21 mouse cellular contexts compared by ENCODE assay signal in genomic region chr1:133080717-133081116, GRCm38 (mm10). TPM values are rescaled to one million over a fixed set of nuclear protein-coding genes. Genes with fewer than 3 reads are reported as not detected.
DNase-seq lines count a peak whose midpoint lies in the region; ATAC-seq and TF ChIP-seq lines count a peak whose summit lies in the region.
"Had no signal": no experiment of that assay in that cellular context is flagged by ENCODE, and none has a peak within 500 bp of the region (broad histone marks: within the 10 kb centered on the region; RNA-seq: fewer than 3 reads in every experiment).

No protein-coding gene starts in this region.

- H3K36me3 ChIP-seq in midbrain, embryonic 11.5 days (ENCODE audit: control insufficient read depth, insufficient read depth, low read length), result peaks cover 31% of the 10 kb centered on the region
- H3K36me3 ChIP-seq in midbrain, postnatal 0 days (ENCODE audit: insufficient read depth, low read length), result peaks cover 38% of the 10 kb centered on the region
- peaks cover 21% of the 10 kb centered on the region for H3K36me3 ChIP-seq in E14TG2a.4 (ENCODE audit: insufficient read depth, low read length)
- peaks cover 86% of the 10 kb centered on the region for H3K36me3 ChIP-seq in forebrain, embryonic 13.5 days (ENCODE audit: poor library complexity, severe bottlenecking)
- H3K36me3 ChIP-seq in hindbrain, embryonic 14.5 days (replicated peaks; ENCODE audit: control insufficient read depth, insufficient read depth), result peaks cover 54% of the 10 kb centered on the region
- H3K36me3 ChIP-seq: liver, embryonic 13.5 days; lung, embryonic 15.5 days had no signal

- no peaks in the 10 kb centered on the region for H3K9me3 ChIP-seq in midbrain, embryonic 11.5 days (ENCODE audit: control insufficient read depth, low read length)
- H3K9me3 ChIP-seq in midbrain, postnatal 0 days (ENCODE audit: low read length), result no peaks in the 10 kb centered on the region
- no peaks in the 10 kb centered on the region for H3K9me3 ChIP-seq in E14TG2a.4 (ENCODE audit: low read length)
- no peaks in the 10 kb centered on the region for H3K9me3 ChIP-seq in forebrain, embryonic 13.5 days (replicated peaks)
- no peaks in the 10 kb centered on the region for H3K9me3 ChIP-seq in hindbrain, embryonic 14.5 days (ENCODE audit: control insufficient read depth, low read length)
- H3K9me3 ChIP-seq: embryonic facial prominence, embryonic 15.5 days; limb, embryonic 13.5 days; liver, embryonic 13.5 days; lung, embryonic 15.5 days had no signal

- ATAC-seq in midbrain, embryonic 11.5 days (ENCODE audit: low FRiP score), result no peak
- no peak for ATAC-seq in midbrain, postnatal 0 days (ENCODE audit: low FRiP score)
- no peak for ATAC-seq in forebrain, embryonic 13.5 days
- no peak for ATAC-seq in hindbrain, embryonic 14.5 days (ENCODE audit: low FRiP score)
- ATAC-seq: intestine, embryonic 16.5 days; Patski had no signal

- 35% methylated on average over 6 of the region's 6 CpGs for WGBS in midbrain, embryonic 11.5 days
- WGBS in midbrain, postnatal 0 days, result 37% methylated on average over 6 of the region's 6 CpGs
- WGBS in forebrain, embryonic 13.5 days, result 20% methylated on average over 6 of the region's 6 CpGs
- 34% methylated on average over 6 of the region's 6 CpGs for WGBS in hindbrain, embryonic 14.5 days

- H3K4me3 ChIP-seq in midbrain, embryonic 11.5 days (ENCODE audit: low read depth, low read length), result no peak overlapping the region
- no peak overlapping the region for H3K4me3 ChIP-seq in midbrain, postnatal 0 days (ENCODE audit: low read depth, low read length)
- peak overlapping the region; percentile 46; the same call in 1 of the 2 replicates for H3K4me3 ChIP-seq in E14TG2a.4 (replicated peaks; ENCODE audit: low read length)
- H3K4me3 ChIP-seq in forebrain, embryonic 13.5 days, result no peak overlapping the region
- H3K4me3 ChIP-seq in hindbrain, embryonic 14.5 days (replicated peaks; ENCODE audit: low read length), result no peak overlapping the region
- H3K4me3 ChIP-seq: embryonic facial prominence, embryonic 15.5 days; heart, adult 2 months; limb, embryonic 13.5 days; liver, embryonic 13.5 days; lung, embryonic 15.5 days had no signal

- TF ChIP-seq CTCF in midbrain, postnatal 0 days (IDR thresholded peaks at IDR 0.05), result no peak
- TF ChIP-seq CTCF in E14TG2a.4 (conservative IDR thresholded peaks at IDR 0.05; ENCODE audit: low read length), result no peak

- peak overlapping the region; percentile 43 for H3K9ac ChIP-seq in midbrain, embryonic 11.5 days (ENCODE audit: low read length)
- no peak overlapping the region for H3K9ac ChIP-seq in midbrain, postnatal 0 days (replicated peaks; ENCODE audit: low read length, poor library complexity, severe bottlenecking)
- H3K9ac ChIP-seq in forebrain, embryonic 13.5 days, result peak overlapping the region; percentile 43; the same call in 1 of the 2 replicates
- H3K9ac ChIP-seq in hindbrain, embryonic 14.5 days, result no peak overlapping the region
- H3K9ac ChIP-seq: embryonic facial prominence, embryonic 15.5 days; limb, embryonic 13.5 days; liver, embryonic 13.5 days; lung, embryonic 15.5 days had no signal

- no peaks in the 10 kb centered on the region for H3K27me3 ChIP-seq in midbrain, embryonic 11.5 days (ENCODE audit: control insufficient read depth, insufficient read depth, low read length)
- H3K27me3 ChIP-seq in midbrain, postnatal 0 days (ENCODE audit: insufficient read depth, low read length), result no peaks in the 10 kb centered on the region
- H3K27me3 ChIP-seq in E14TG2a.4 (ENCODE audit: insufficient read depth, low read length), result no peaks in the 10 kb centered on the region
- H3K27me3 ChIP-seq in forebrain, embryonic 13.5 days, result no peaks in the 10 kb centered on the region
- no peaks in the 10 kb centered on the region for H3K27me3 ChIP-seq in hindbrain, embryonic 14.5 days (ENCODE audit: control insufficient read depth, insufficient read depth, low read length)
- H3K27me3 ChIP-seq: embryonic facial prominence, embryonic 15.5 days; limb, embryonic 13.5 days; lung, embryonic 15.5 days; Patski had no signal

- H3K4me2 ChIP-seq in midbrain, embryonic 11.5 days, result no peak overlapping the region
- no peak overlapping the region for H3K4me2 ChIP-seq in midbrain, postnatal 0 days (ENCODE audit: low read depth, low read length, poor library complexity, severe bottlenecking)
- 0 out of 2 replicates have a peak overlapping the region, but pooled peaks have one; percentile 19 for H3K4me2 ChIP-seq in forebrain, embryonic 13.5 days
- no peak overlapping the region for H3K4me2 ChIP-seq in hindbrain, embryonic 14.5 days (replicated peaks)
- H3K4me2 ChIP-seq: embryonic facial prominence, embryonic 15.5 days; limb, embryonic 13.5 days; liver, embryonic 13.5 days; lung, embryonic 15.5 days had no signal

- H3K4me1 ChIP-seq in midbrain, embryonic 11.5 days (ENCODE audit: control insufficient read depth, insufficient read depth, low read length), result peaks cover 40% of the 10 kb centered on the region
- no peaks in the 10 kb centered on the region for H3K4me1 ChIP-seq in midbrain, postnatal 0 days (ENCODE audit: insufficient read depth, low read length)
- H3K4me1 ChIP-seq in E14TG2a.4 (replicated peaks; ENCODE audit: low read depth, low read length), result peaks cover 99% of the 10 kb centered on the region
- H3K4me1 ChIP-seq in forebrain, embryonic 13.5 days, result peaks cover 57% of the 10 kb centered on the region
- peaks cover 7% of the 10 kb centered on the region for H3K4me1 ChIP-seq in hindbrain, embryonic 14.5 days (replicated peaks; ENCODE audit: control insufficient read depth, insufficient read depth, low read length)

- peak overlapping the region; percentile 99 for H3K27ac ChIP-seq in midbrain, embryonic 11.5 days (ENCODE audit: low read depth, low read length)
- no peak overlapping the region for H3K27ac ChIP-seq in midbrain, postnatal 0 days (ENCODE audit: low read depth, low read length)
- H3K27ac ChIP-seq in forebrain, embryonic 13.5 days, result peak overlapping the region; percentile 95
- H3K27ac ChIP-seq in hindbrain, embryonic 14.5 days, result peak overlapping the region; percentile 80
- H3K27ac ChIP-seq: embryonic facial prominence, embryonic 15.5 days; heart, adult 2 months; kidney, postnatal 0 days; limb, embryonic 13.5 days; liver, embryonic 13.5 days; lung, embryonic 15.5 days had no signal

- DNase-seq in midbrain, embryonic 11.5 days (ENCODE audit: low spot score, missing footprints), result peak; percentile 90
- no peak for DNase-seq in midbrain, postnatal 0 days (ENCODE audit: low spot score)
- no peak for DNase-seq in hindbrain, embryonic 14.5 days (ENCODE audit: low spot score)
- no peak for DNase-seq in frontal cortex, postnatal 14 days (ENCODE audit: low spot score in 2 of 2)
- no peak for DNase-seq in gastrocnemius, adult 18-20 months (ENCODE audit: low spot score)
- DNase-seq in layer of hippocampus, postnatal 14 days (ENCODE audit: low spot score in 2 of 2), result no peak
- DNase-seq: adrenal gland, adult 8-10 months; cerebellum, adult 9-11 months; heart, adult 2 months; heart, postnatal 4 days; liver, embryonic 13.5 days; lung, postnatal 4 days; thymus, adult 2 months had no signal

RNA-seq across cellular contexts. Expression of gene Pik3c2b, which starts 35.2 kb away (rescaled TPM):
- polyA plus RNA-seq in midbrain, embryonic 11.5 days (2014; fragmentation: Nextera tagmentation; extraction: Ambion mirVana), result 15.5 and 16.3 TPM in 2 replicates
- 21.3 and 28.5 TPM in 2 replicates for total RNA-seq in midbrain, postnatal 0 days (2014; rRNA removed)
- polyA plus RNA-seq in midbrain, postnatal 0 days (2015; fragmentation: Nextera tagmentation; extraction: Ambion mirVana), result 8.4 and 9.2 TPM in 2 replicates
- polyA plus RNA-seq in forebrain, embryonic 13.5 days (2015; fragmentation: Nextera tagmentation; extraction: Ambion mirVana), result 15.5 and 15.9 TPM in 2 replicates
- polyA plus RNA-seq in hindbrain, embryonic 14.5 days (2014; fragmentation: Nextera tagmentation; extraction: Ambion mirVana), result 13.7 and 14.8 TPM in 2 replicates
- total RNA-seq in gastrocnemius, adult 18-20 months (2021), result 10 to 100 TPM in 1 of 2 experiments, 1 to 10 TPM in 1; 8.2 to 10.8 TPM
- total RNA-seq in layer of hippocampus, postnatal 14 days (2021), result 10 to 100 TPM; 18.0 to 19.1 TPM

RNA-seq across cellular contexts. Expression of gene Ppp1r15b, which starts 50.2 kb away (rescaled TPM):
- polyA plus RNA-seq in midbrain, embryonic 11.5 days (2014; fragmentation: Nextera tagmentation; extraction: Ambion mirVana), result 49.5 and 53.0 TPM in 2 replicates
- total RNA-seq in midbrain, postnatal 0 days (2014; rRNA removed), result 42.3 and 45.3 TPM in 2 replicates
- polyA plus RNA-seq in midbrain, postnatal 0 days (2015; fragmentation: Nextera tagmentation; extraction: Ambion mirVana), result 16.9 and 17.5 TPM in 2 replicates
- 34.8 and 38.6 TPM in 2 replicates for polyA plus RNA-seq in forebrain, embryonic 13.5 days (2015; fragmentation: Nextera tagmentation; extraction: Ambion mirVana)
- 29.6 and 36.0 TPM in 2 replicates for polyA plus RNA-seq in hindbrain, embryonic 14.5 days (2014; fragmentation: Nextera tagmentation; extraction: Ambion mirVana)
- 10 to 100 TPM; 13.0 to 15.3 TPM for total RNA-seq in gastrocnemius, adult 18-20 months (2021)
- total RNA-seq in layer of hippocampus, postnatal 14 days (2021), result 10 to 100 TPM; 45.3 to 45.9 TPM

RNA-seq across cellular contexts. Expression of gene Mdm4, which starts 50.4 kb away (rescaled TPM):
- 36.5 TPM in 2 replicates for polyA plus RNA-seq in midbrain, embryonic 11.5 days (2014; fragmentation: Nextera tagmentation; extraction: Ambion mirVana)
- 54.4 and 84.5 TPM in 2 replicates for total RNA-seq in midbrain, postnatal 0 days (2014; rRNA removed)
- polyA plus RNA-seq in midbrain, postnatal 0 days (2015; fragmentation: Nextera tagmentation; extraction: Ambion mirVana), result 28.2 and 28.9 TPM in 2 replicates
- 44.8 and 46.3 TPM in 2 replicates for polyA plus RNA-seq in forebrain, embryonic 13.5 days (2015; fragmentation: Nextera tagmentation; extraction: Ambion mirVana)
- 42.4 and 51.8 TPM in 2 replicates for polyA plus RNA-seq in hindbrain, embryonic 14.5 days (2014; fragmentation: Nextera tagmentation; extraction: Ambion mirVana)
- 10 to 100 TPM; 20.6 to 22.3 TPM for total RNA-seq in gastrocnemius, adult 18-20 months (2021)
- total RNA-seq in layer of hippocampus, postnatal 14 days (2021), result 10 to 100 TPM; 91.6 to 94.7 TPM

Comparison
In these comparisons a context has a peak if more than half of its experiments do, and no peak if none do; other contexts are left out.
1. H3K9ac ChIP-seq: peak in midbrain, embryonic 11.5 days (single experiment) and forebrain, embryonic 13.5 days (single experiment); none in midbrain, postnatal 0 days (single experiment) and hindbrain, embryonic 14.5 days (single experiment).